Mouse (Mus musculus) c-Kit-positive CD71-positive TER-119-negative erythroid progenitor cells, embryonic 14.5 days (primary cell): ENCODE data around the gene Gm34653.
"Not testable (repeated sequence)": the region's sequence is repeated elsewhere in the genome, so short reads cannot be mapped to it uniquely, and the experiment has no call there.

Experiments
- DNase-seq: peaks from one replicate; pipeline ENCODE4 v3.0.0-alpha.2; 2013; ENCODE audit warnings: low read depth

Gene Gm34653

DNA sequence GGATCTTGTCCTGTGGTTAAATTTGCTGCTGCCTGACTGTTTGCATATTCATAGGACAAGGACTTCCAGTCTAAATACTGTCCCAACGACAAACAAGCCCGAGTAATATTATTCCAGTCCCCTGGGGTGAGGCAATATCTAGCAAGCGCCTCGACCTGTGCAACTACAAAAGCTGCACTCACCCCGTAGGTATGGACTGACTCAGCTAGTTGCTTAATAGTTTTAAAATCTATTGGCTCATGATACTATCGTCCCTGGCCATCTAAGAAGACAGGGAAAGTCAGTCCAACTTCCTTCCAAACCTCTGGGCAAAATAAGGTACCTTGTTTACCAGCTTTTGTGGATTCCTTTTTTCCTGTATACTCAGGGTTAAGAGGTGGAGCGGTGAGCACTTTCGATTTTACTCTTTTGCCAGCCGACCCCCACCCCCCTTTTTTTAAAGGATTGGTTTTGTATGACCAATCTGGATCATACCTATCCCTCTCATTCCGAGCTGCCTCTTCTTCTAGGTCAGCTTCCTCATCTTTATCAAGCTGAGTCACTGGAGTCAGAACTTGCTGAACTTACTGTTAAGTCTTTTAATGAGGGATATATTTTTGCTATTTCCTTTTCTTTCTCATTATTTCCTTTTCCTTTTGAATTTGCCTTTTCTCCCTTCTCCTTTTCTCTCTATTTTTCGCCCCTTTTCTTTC is at the start of gene Gm34653:
Gm34653 (plus strand) TSS at position 242 of the 692 bp plus-strand sequence.
- DNase-seq = not testable (repeated sequence)

- peak; percentile 92 for DNase-seq
Observed at GRCm38 (mm10) chr2:34783064-34784020, 49.5 kb upstream of the Gm34653 start.

- no peak for DNase-seq
Observed at GRCm38 (mm10) chr2:34784085-34784484, 48.7 kb upstream of the Gm34653 start.

DNA sequence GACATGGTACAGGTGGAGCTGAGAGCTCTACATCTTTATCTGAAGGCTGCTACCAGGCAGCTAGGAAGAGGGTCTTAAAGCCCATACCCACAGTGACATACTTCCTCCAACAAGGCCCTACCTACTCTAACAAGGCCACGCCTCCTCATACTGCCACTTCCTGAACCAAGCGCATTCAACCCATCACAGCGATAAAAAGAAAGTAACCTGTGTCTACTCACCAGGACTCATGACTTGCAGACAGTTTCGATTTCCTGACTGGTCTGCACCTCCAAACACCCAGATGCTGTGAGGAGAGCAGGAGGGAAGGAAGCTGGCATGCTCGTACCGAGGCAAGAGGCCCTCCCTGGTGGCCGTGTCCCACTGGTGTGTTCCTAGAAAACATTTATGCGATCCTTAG is 42.5 kb upstream of the Gm34653 start:
- no peak for DNase-seq

GRCm38 (mm10) chr2:34792543-34792942 is 40.3 kb upstream of the Gm34653 start:
- DNase-seq = not testable (repeated sequence)

DNA sequence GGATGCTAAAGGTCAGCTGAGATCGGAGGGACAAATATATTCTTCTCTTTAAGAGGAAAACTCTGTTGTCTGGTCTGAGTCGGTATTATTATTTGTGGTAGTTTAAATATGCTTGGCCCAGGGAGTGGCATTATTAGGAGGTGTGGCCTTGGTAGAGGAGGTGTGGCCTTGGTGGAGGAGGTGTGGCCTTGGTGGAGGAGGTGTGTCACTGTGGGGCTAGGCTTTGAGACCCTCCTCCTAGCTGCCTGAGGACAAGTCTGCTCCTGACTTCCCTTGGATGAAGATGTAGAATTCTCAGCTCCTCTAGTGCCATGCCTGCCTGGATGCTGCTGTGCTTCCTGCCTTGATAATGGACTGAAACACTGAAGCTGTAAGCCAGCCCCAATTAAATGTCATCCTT is 38.3 kb upstream of the Gm34653 start:
- no peak for DNase-seq

GRCm38 (mm10) chr2:34795426-34795825 is 37.4 kb upstream of the Gm34653 start:
- DNase-seq = no peak

GRCm38 (mm10) chr2:34799357-34800256 is 33.2 kb upstream of the Gm34653 start, which contains the start of gene Rabepk:
TSS of gene Rabepk (minus strand) at chr2:34799912.
- DNase-seq = peak; percentile 89

DNA sequence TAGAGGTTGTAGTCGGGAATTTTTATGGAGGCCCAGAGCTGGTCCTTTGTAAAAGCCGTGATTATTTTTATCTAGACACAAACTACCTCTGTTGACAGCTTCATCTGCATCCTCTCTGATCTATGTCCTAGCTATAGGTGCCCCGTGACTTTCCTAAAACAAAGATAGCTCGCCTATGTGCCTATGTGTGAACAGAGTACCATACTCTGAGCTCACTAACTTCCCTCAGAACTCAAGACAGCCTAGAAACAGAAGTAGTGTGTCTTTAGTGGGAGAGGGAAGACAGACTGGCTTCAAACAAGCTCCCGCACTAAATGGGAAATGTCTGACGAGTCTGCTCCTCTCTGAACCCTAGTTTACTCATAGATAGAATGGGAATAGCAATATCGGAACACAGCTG is 32.4 kb upstream of the Gm34653 start:
- no peak for DNase-seq

- peak; percentile 99 for DNase-seq
Observed at GRCm38 (mm10) chr2:34801516-34802482, 31.0 kb upstream of the Gm34653 start.

- not testable (repeated sequence) for DNase-seq
Observed at GRCm38 (mm10) chr2:34802565-34803245, 30.1 kb upstream of the Gm34653 start.

DNA sequence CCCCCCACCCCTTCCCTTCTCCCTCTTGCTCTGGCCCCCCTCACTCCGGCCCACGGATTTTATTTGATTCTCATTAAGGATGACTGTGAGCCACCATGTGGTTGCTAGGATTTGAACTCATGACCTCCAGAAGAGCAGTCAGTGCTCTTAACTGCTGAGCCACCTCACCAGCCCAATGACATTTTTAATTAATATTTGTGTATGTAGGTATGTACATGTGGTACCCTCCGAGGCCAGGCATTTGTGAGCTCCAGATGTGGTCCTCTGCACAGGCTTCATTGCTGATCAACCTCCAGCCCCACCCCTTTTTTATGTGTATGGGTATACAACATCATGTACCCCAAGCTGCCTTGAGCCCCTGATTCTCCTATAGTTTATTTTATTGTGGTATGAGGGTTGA is 29.1 kb upstream of the Gm34653 start:
- no peak for DNase-seq

GRCm38 (mm10) chr2:34804172-34804571 is 28.6 kb upstream of the Gm34653 start:
- DNase-seq = no peak

GRCm38 (mm10) chr2:34804815-34805214 is 28.0 kb upstream of the Gm34653 start:
- DNase-seq = peak; percentile 77

DNA sequence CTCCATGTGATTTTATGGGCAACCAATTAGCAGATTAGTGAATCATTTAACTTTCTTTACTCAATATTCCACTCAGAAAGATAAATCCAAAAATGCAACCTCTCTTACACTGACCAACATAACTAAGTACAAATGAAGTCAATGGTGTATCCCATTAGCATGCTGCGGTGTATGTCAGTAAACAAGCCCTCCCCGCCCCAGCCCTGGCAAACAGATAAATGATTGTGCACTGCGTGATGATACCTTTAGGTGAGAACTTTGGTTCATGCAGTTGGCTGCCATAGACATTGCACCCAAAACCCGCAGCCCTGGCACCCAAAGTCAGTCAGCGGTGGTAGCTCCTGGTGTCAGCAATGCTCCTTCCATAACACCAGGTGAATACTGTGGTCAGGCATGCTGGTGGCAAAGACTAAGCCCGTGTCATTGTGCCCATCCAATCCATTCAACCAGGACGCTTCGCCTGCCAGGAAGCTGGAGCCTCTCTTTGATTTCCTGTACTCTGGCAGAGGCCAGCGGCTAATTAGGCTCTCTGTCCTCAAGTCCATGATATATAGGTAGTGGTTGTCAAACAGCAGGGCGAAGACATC is 27.4 kb upstream of the Gm34653 start:
- no peak for DNase-seq

- DNase-seq = no peak
Observed at GRCm38 (mm10) chr2:34808057-34808456, 24.8 kb upstream of the Gm34653 start.

GRCm38 (mm10) chr2:34809568-34809967 is 23.2 kb upstream of the Gm34653 start:
- DNase-seq = no peak

DNA sequence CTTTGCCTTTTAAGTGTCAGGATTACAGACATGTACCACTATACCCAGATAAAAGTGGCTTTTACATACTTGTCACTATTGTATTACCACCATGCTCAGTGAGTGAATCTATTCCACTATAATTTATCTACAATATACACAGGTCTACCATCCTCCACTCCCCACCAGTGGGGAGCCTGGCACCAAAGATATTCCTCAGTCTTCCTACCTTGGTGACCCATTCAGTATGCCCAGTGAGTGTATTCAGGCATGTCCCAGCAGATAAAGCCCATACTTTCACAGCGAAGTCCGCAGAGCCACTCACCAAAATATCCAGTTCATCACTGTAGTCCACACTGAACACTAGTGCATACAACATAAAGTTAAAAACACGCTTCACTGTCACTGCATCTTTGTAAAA is 22.0 kb upstream of the Gm34653 start:
- no peak for DNase-seq

DNA sequence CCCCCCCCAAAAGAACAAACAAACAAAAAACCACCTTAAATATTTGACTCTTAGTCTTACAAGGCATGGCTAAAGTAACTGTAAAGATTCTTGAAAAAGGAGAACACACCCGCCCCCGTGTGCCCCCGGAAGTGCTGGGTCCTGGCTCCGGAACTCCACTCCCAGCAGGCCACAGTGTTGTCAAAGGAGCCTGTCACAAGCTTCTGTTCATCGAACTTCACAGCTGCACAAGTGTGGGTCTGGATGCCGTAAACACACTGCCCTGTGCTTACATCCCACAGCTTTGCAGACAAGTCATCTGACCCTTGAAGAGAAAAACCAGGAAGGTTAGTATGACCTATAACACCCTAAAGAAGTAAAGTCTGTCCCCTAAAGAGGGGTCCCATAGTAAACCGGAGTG is 20.1 kb upstream of the Gm34653 start:
- DNase-seq = no peak

- DNase-seq = not testable (repeated sequence)
Observed at GRCm38 (mm10) chr2:34815893-34816292, 16.9 kb upstream of the Gm34653 start.
